Mouse (Mus musculus): Measurements from ENCODE around the gene Gpx4. TPM values are rescaled to one million over a fixed set of nuclear protein-coding genes. Genes with fewer than 3 reads are reported as not detected.

The Gpx4 gene
- polyA plus RNA-seq (2017; shearing (Covaris generic)): 569 TPM

DNA sequence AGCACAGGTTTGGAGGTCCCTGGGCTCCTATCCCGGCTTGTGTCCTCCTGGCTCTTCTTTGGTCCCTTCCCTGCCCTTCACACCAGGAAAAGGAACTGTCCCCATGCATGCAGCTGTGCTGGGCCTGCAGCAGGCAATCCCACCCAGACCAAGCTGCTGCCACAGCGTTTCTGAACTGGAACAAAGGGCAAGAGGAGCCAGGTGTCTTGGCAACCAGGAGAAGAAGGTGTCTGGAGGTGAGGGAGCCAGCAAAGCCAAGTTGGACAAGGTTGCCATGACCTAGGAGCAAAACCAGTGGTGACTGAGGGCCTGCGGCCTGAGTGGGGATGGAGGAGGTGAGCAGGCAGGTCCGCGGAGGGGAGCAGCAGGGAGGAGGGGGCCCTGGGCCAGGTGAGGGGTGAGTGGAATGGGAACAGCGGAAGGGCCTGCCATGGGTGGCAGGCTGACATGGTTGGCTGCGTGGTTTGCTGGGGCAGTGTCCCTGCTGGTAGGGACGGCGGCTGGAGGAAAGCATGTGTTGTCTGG lies at the start of gene Gpx4:
TSS of gene Gpx4 (plus strand) at position 126 of the 525 bp plus-strand sequence.

DNA sequence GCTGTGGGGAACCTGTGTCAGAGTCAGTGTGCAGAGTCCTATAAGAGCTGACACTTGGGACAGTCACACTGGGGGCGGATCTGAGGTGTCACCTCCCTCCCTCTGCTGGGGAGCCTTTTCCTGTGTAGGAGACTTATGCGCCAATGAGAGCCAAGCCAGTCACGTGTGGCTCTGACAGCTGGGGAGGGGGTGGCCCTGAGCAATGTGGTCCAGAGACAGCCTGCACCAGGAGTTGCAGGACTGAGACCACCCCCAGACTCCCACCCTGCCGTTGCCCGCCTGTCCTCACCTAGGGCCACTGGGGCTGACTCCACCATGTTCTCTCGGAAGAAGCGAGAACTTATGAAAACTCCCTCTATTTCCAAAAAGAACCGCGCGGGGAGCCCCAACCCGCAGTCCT lies 30.5 kb upstream of the Gpx4 start, which contains the start of gene Arhgap45:
TSS of gene Arhgap45 (plus strand) at position 143 of the 400 bp plus-strand sequence.

DNA sequence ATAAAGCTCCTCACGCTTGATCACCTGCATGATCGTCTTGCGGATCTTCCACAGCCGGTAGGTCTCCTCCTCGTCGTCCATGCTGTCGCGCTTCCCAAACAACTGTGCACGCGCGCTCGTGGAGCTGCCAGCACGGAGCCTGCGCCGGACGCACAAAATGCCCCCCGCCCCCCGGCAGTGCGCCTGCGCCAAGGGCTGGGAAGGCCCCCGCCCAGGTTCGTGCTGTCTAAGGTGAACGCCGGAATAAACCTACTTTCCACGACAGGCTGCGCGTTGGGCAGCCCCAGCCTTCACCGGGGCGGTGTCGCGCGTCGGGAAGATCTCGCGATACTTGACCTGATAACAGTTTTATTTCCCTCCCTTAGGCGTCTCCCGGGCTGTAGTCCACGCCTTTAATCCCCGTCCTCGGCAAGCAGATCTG lies 7.4 kb upstream of the Gpx4 start, which contains the start of gene Polr2e:
TSS of gene Polr2e (minus strand) at position 237 of the 421 bp plus-strand sequence.

DNA sequence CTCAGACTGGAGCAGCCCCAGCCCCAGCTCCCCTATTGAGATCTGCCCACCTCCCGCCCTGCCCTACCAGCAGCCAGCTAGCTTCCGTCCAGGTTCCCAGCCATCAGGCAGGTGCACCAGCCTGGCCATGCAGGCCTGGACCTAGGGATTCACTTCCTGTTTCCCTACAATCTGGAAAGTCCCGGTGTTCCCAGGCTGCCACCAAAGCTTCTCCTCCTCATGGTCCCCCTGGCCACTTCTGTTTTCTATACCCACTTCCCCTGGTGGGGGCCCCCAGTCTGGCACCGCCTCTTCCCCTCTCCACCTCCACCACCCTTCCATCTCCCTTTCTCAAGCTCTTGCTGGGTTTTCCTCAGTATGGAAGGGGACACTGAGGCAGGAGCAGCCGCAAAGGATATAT lies 58.5 kb downstream of the Gpx4 start, which contains the start of gene Sbno2:
TSS of gene Sbno2 (minus strand) at position 112 of the 400 bp plus-strand sequence.

Other genes starting within 250 kb of the Gpx4 start
- gene Misp, start 226.2 kb upstream of the Gpx4 start, polyA plus RNA-seq (2017; shearing (Covaris generic)): not detected
- gene Ptbp1, start 192.7 kb upstream of the Gpx4 start, polyA plus RNA-seq (2017; shearing (Covaris generic)): 375 TPM
- not detected for gene Prtn3, start 172.7 kb upstream of the Gpx4 start, polyA plus RNA-seq (2017; shearing (Covaris generic))
- gene Plppr3, start 172.5 kb upstream of the Gpx4 start, polyA plus RNA-seq (2017; shearing (Covaris generic)): 4.9 TPM
- gene Elane, start 160.9 kb upstream of the Gpx4 start, polyA plus RNA-seq (2017; shearing (Covaris generic)): not detected
- gene Cfd, start 156.3 kb upstream of the Gpx4 start, polyA plus RNA-seq (2017; shearing (Covaris generic)): not detected
- gene Med16, start 138.2 kb upstream of the Gpx4 start, polyA plus RNA-seq (2017; shearing (Covaris generic)): 31.2 TPM
- 11.2 TPM for gene Gm26602, start 136.3 kb upstream of the Gpx4 start, polyA plus RNA-seq (2017; shearing (Covaris generic))
- gene Kiss1r, start 130.2 kb upstream of the Gpx4 start, polyA plus RNA-seq (2017; shearing (Covaris generic)): 0.39 TPM
- 217 TPM for gene R3hdm4, start 126.0 kb upstream of the Gpx4 start, polyA plus RNA-seq (2017; shearing (Covaris generic))
- gene Arid3a, start 120.1 kb upstream of the Gpx4 start, polyA plus RNA-seq (2017; shearing (Covaris generic)): 9.9 TPM
- gene Wdr18, start 87.0 kb upstream of the Gpx4 start, polyA plus RNA-seq (2017; shearing (Covaris generic)): 83.7 TPM
- not detected for gene Grin3b, start 76.5 kb upstream of the Gpx4 start, polyA plus RNA-seq (2017; shearing (Covaris generic))
- gene Tmem259, start 62.8 kb upstream of the Gpx4 start, polyA plus RNA-seq (2017; shearing (Covaris generic)): 5.5 TPM
- 1,187 TPM for gene Cnn2, start 58.6 kb upstream of the Gpx4 start, polyA plus RNA-seq (2017; shearing (Covaris generic))
- gene Abca7, start 50.7 kb upstream of the Gpx4 start, polyA plus RNA-seq (2017; shearing (Covaris generic)): 71.9 TPM
- 974 TPM for gene Arhgap45, start 30.5 kb upstream of the Gpx4 start, polyA plus RNA-seq (2017; shearing (Covaris generic))
- gene Polr2e, start 7.4 kb upstream of the Gpx4 start, polyA plus RNA-seq (2017; shearing (Covaris generic)): 210 TPM
- gene Sbno2, start 58.4 kb downstream of the Gpx4 start, polyA plus RNA-seq (2017; shearing (Covaris generic)): 84.3 TPM
- gene Stk11, start 68.6 kb downstream of the Gpx4 start, polyA plus RNA-seq (2017; shearing (Covaris generic)): 11.9 TPM
- gene Atp5d, start 91.5 kb downstream of the Gpx4 start, polyA plus RNA-seq (2017; shearing (Covaris generic)): 434 TPM
- 2.9 TPM for gene Cbarp, start 93.7 kb downstream of the Gpx4 start, polyA plus RNA-seq (2017; shearing (Covaris generic))
- gene Midn, start 101.1 kb downstream of the Gpx4 start, polyA plus RNA-seq (2017; shearing (Covaris generic)): 1.7 TPM
- gene Cirbp, start 118.8 kb downstream of the Gpx4 start, polyA plus RNA-seq (2017; shearing (Covaris generic)): 199 TPM
- gene 1600002K03Rik, start 125.8 kb downstream of the Gpx4 start, polyA plus RNA-seq (2017; shearing (Covaris generic)): 21.6 TPM
- gene Efna2, start 132.3 kb downstream of the Gpx4 start, polyA plus RNA-seq (2017; shearing (Covaris generic)): 0.22 TPM
- 145 TPM for gene Mum1, start 179.3 kb downstream of the Gpx4 start, polyA plus RNA-seq (2017; shearing (Covaris generic))
- gene Ndufs7, start 202.0 kb downstream of the Gpx4 start, polyA plus RNA-seq (2017; shearing (Covaris generic)): 305 TPM
- 1.6 TPM for gene Gamt, start 213.8 kb downstream of the Gpx4 start, polyA plus RNA-seq (2017; shearing (Covaris generic))
- gene Dazap1, start 214.3 kb downstream of the Gpx4 start, polyA plus RNA-seq (2017; shearing (Covaris generic)): 53.8 TPM
- 794 TPM for gene Rps15, start 245.3 kb downstream of the Gpx4 start, polyA plus RNA-seq (2017; shearing (Covaris generic))
- gene Apc2, start 248.8 kb downstream of the Gpx4 start, polyA plus RNA-seq (2017; shearing (Covaris generic)): 0.40 TPM